Mouse (Mus musculus) kidney, adult 2 months (tissue): ENCODE measurements around the gene Ldb3.

Experiments used
- CTCF ChIP-seq: fragments of 200-500 bp; conservative IDR thresholded peaks from 2 replicates; pipeline ENCODE4 v1.5.1; 2011; ENCODE audit warnings: low read depth, mild to moderate bottlenecking, control low read depth, low read length, moderate library complexity, mixed read lengths; ENCODE audit not compliant: insufficient read depth, insufficient read length
- POLR2A ChIP-seq: fragments of 200-500 bp; IDR thresholded peaks from one replicate; pipeline ENCODE4 v1.6.1; 2011; ENCODE audit warnings: low read depth, low read length, control low read depth

DNA sequence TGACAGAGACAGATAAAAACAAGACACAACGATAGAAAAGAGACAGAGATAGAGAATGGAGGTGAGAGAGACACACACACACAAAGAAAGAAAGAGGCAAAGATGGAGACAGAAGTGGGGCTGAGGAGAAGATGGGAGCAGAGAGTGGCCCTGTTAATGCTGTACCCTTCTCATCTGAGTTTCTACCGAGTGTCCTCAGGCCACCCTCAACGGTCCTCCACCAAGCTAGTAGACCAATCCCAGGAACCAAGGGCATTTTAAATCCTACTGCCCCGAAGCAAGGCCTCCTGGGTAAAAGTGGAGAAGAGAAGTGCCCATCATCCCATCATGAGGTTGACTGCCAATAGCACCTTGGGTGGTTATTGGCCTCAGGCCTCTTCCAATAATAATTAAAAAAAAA, 17.6 kb downstream of the Ldb3 start:
- TF ChIP-seq POLR2A (no peak), CTCF (no peak)
